Mouse (Mus musculus) lung, adult 2 months (tissue): Measurements from ENCODE around the gene Olfr873.

Experiments used
- CTCF ChIP-seq: fragments of 200-500 bp; IDR thresholded peaks from 2 replicates; pipeline ENCODE4 v1.5.1; 2011; ENCODE audit warnings: mild to moderate bottlenecking, low read length, control low read depth; ENCODE audit not compliant: insufficient read depth
- POLR2A ChIP-seq: fragments of 200-500 bp; IDR thresholded peaks from 2 replicates; pipeline ENCODE4 v1.6.1; 2011; ENCODE audit warnings: low read depth, mild to moderate bottlenecking, control low read depth, low read length, borderline replicate concordance; ENCODE audit errors: extremely low read depth

- TF ChIP-seq POLR2A = no peak
- no peak for TF ChIP-seq CTCF
Measured at GRCm38 (mm10) chr9:20335994-20336393, 37.7 kb downstream of the Olfr873 start, which contains the start of gene Olfr18.
